Mouse (Mus musculus) embryonic fibroblast, embryonic 13.5 days (primary cell): Measurements from ENCODE around the gene Ptgis. TPM values are rescaled to one million over a fixed set of nuclear protein-coding genes. Genes with fewer than 3 reads are reported as not detected.

Source experiments
- H3K27ac ChIP-seq: 2 replicates; pipeline ENCODE4 v1.5.1; 2012; ENCODE audit warnings: low read length, control low read depth, inconsistent platforms; ENCODE audit not compliant: insufficient read depth
- H3K4me1 ChIP-seq: 2 replicates; pipeline ENCODE4 v1.6.1; 2011; ENCODE audit warnings: low read length; ENCODE audit not compliant: control insufficient read depth, insufficient read depth
- H3K4me3 ChIP-seq: 2 replicates; pipeline ENCODE4 v1.5.1; 2011; ENCODE audit warnings: mild to moderate bottlenecking, control low read depth, low read length; ENCODE audit not compliant: insufficient read depth
- CTCF ChIP-seq: IDR thresholded peaks from 2 replicates; pipeline ENCODE4 v1.5.1; 2011; ENCODE audit warnings: mild to moderate bottlenecking, control low read depth, low read length, moderate library complexity, borderline replicate concordance; ENCODE audit not compliant: insufficient read depth
- POLR2A ChIP-seq: IDR thresholded peaks from 2 replicates; pipeline ENCODE4 v1.6.1; 2011; ENCODE audit warnings: low read depth, mild to moderate bottlenecking, control low read depth, low read length, moderate library complexity
- polyA plus RNA-seq: library from polyadenylated mRNA; stranded (reverse); fragments of >200 nt; gene quantifications from 2 replicates; pipeline ENCODE4 v1.2.4, GENCODE M21; 2011; ENCODE audit warnings: low read depth; ENCODE audit not compliant: missing spikeins, insufficient read length

The Ptgis gene
- polyA plus RNA-seq, 1 experiment: 21.0 TPM

GRCm38 (mm10) chr2:167250736-167251337, 10.4 kb upstream of the Ptgis start:
- TF ChIP-seq CTCF (no peak), POLR2A (no peak)
- no peak overlapping the region for H3K27ac ChIP-seq
- peaks cover 4% of the 10 kb centered on the region; the same call in 1 of the 2 replicates for H3K4me1 ChIP-seq
- H3K4me3 ChIP-seq: no peak overlapping the region

GRCm38 (mm10) chr2:167250003-167250735, 9.8 kb upstream of the Ptgis start:
- no peak for TF ChIP-seq CTCF
- TF ChIP-seq POLR2A: no peak
- peaks cover 4% of the 10 kb centered on the region; the same call in 1 of the 2 replicates for H3K4me1 ChIP-seq
- H3K27ac ChIP-seq: no peak overlapping the region
- H3K4me3 ChIP-seq: no peak overlapping the region

- H3K27ac ChIP-seq: no peak overlapping the region
- no peak overlapping the region for H3K4me3 ChIP-seq
- peaks cover 4% of the 10 kb centered on the region; the same call in 1 of the 2 replicates for H3K4me1 ChIP-seq
- TF ChIP-seq CTCF (no peak), POLR2A (no peak)
Observed at GRCm38 (mm10) chr2:167249591-167249990, 9.2 kb upstream of the Ptgis start.

GRCm38 (mm10) chr2:167247823-167248222, 7.4 kb upstream of the Ptgis start:
- Histone ChIP-seq H3K27ac (no peak overlapping the region), H3K4me3 (no peak overlapping the region), H3K4me1 (peaks cover 4% of the 10 kb centered on the region; the same call in 1 of the 2 replicates)
- TF ChIP-seq CTCF: no peak

GRCm38 (mm10) chr2:167246704-167247103, 6.3 kb upstream of the Ptgis start:
- Histone ChIP-seq H3K27ac (no peak overlapping the region), H3K4me3 (no peak overlapping the region), H3K4me1 (peaks cover 4% of the 10 kb centered on the region; the same call in 1 of the 2 replicates)
- TF ChIP-seq CTCF (no peak), POLR2A (no peak)

- Histone ChIP-seq H3K27ac (no peak overlapping the region), H3K4me3 (no peak overlapping the region), H3K4me1 (no peaks in the 10 kb centered on the region)
- TF ChIP-seq POLR2A: no peak
- no peak for TF ChIP-seq CTCF
Observed at GRCm38 (mm10) chr2:167244892-167245291, 4.5 kb upstream of the Ptgis start.

- TF ChIP-seq POLR2A (no peak), CTCF (no peak)
- Histone ChIP-seq H3K4me1 (no peaks in the 10 kb centered on the region), H3K4me3 (no peak overlapping the region), H3K27ac (no peak overlapping the region)
Observed at GRCm38 (mm10) chr2:167243831-167244563, 3.6 kb upstream of the Ptgis start.

GRCm38 (mm10) chr2:167239262-167239661, 1.1 kb downstream of the Ptgis start:
- peak overlapping the region; percentile 40 for H3K4me3 ChIP-seq
- 0 out of 2 replicates have a peak overlapping the region, but pooled peaks have one; percentile 12 for H3K27ac ChIP-seq
- TF ChIP-seq POLR2A: no peak
- TF ChIP-seq CTCF: no peak
- H3K4me1 ChIP-seq: no peaks in the 10 kb centered on the region

- Histone ChIP-seq H3K27ac (no peak overlapping the region), H3K4me1 (no peaks in the 10 kb centered on the region; the same call in 1 of the 2 replicates), H3K4me3 (no peak overlapping the region)
- no peak for TF ChIP-seq POLR2A
- no peak for TF ChIP-seq CTCF
Observed at GRCm38 (mm10) chr2:167237224-167237623, 3.2 kb downstream of the Ptgis start.

GRCm38 (mm10) chr2:167236174-167236573, 4.2 kb downstream of the Ptgis start:
- no peak for TF ChIP-seq CTCF
- TF ChIP-seq POLR2A: no peak
- no peak overlapping the region for H3K4me3 ChIP-seq
- peaks cover 4% of the 10 kb centered on the region for H3K4me1 ChIP-seq

More at GRCm38 (mm10) chr2:167236174-167236573, 4.2 kb downstream of the Ptgis start:
- H3K27ac ChIP-seq: peak overlapping the region; percentile 64
